ENCODE assay signal across 8 mouse cellular contexts in the genomic region with DNA sequence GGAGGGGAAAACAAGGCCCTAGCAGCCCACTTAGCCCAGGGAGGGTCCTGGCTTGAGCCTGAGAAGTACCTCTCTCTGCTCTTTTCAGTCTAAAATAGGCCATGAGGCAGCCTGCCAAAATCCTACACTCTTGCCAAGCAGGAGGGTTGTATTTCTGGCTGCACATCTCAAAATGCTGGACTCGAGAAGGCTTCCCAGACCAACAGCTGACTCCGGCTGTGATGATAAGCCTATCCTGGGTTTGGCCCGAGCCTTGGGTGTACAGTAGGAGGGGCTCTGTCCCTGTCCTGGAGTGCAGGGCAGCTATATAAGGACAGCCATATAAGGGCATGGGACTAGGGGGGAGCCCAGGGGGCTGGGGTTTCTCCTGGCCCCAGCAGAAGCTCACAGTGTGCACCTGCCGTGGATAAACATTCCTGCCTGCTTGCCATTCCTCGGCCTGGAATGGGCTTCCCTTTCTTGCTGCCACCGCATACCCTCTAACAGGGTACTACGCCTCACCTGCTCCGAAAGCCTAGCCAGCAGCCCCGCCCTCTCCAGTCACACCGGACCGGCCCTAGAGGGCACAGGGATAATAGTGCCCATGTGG.
DNase-seq lines count a peak whose midpoint lies in the region; ATAC-seq lines count a peak whose summit lies in the region.

No protein-coding gene starts in this region.

- no peaks in the 10 kb centered on the region for H3K9me3 ChIP-seq in embryonic facial prominence, embryonic 14.5 days (ENCODE audit: control insufficient read depth, low read length)
- H3K9me3 ChIP-seq in heart, embryonic 11.5 days (replicated peaks; ENCODE audit: control insufficient read depth, low read length), result no peaks in the 10 kb centered on the region
- H3K9me3 ChIP-seq in kidney, embryonic 15.5 days (replicated peaks), result no peaks in the 10 kb centered on the region
- no peaks in the 10 kb centered on the region for H3K9me3 ChIP-seq in limb, embryonic 15.5 days

- peak; percentile 48 for DNase-seq in adrenal gland, adult 2 months
- DNase-seq in adrenal gland, postnatal 4 days (ENCODE audit: low spot score in 2 of 2), result no peak
- peak; percentile 92 for DNase-seq in embryonic facial prominence, embryonic 14.5 days (ENCODE audit: low spot score)
- peak; percentile 66 for DNase-seq in right cerebral cortex, postnatal 25 days

- ATAC-seq in embryonic facial prominence, embryonic 14.5 days (ENCODE audit: low read depth), result peak; percentile 91
- peak; percentile 71 for ATAC-seq in heart, embryonic 11.5 days (replicated peaks; ENCODE audit: insufficient number of reproducible peaks, low FRiP score, low TSS enrichment)
- peak; percentile 15; the same call in 1 of the 2 replicates for ATAC-seq in kidney, embryonic 15.5 days (replicated peaks; ENCODE audit: low FRiP score)
- ATAC-seq in limb, embryonic 15.5 days (ENCODE audit: insufficient number of reproducible peaks, low FRiP score, low TSS enrichment, low read depth), result peak; percentile 81
- ATAC-seq in erythroid progenitor cell, adult 5-6 weeks (replicated peaks; ENCODE audit: low FRiP score, poor library complexity, severe bottlenecking), result no peak

- no peak overlapping the region for H3K4me2 ChIP-seq in embryonic facial prominence, embryonic 14.5 days (ENCODE audit: low read depth, low read length)
- H3K4me2 ChIP-seq in heart, embryonic 11.5 days, result peak overlapping the region; percentile 43
- no peak overlapping the region for H3K4me2 ChIP-seq in kidney, embryonic 15.5 days
- no peak overlapping the region for H3K4me2 ChIP-seq in limb, embryonic 15.5 days

- no peak overlapping the region for H3K4me3 ChIP-seq in embryonic facial prominence, embryonic 14.5 days (ENCODE audit: low read depth, low read length)
- no peak overlapping the region for H3K4me3 ChIP-seq in heart, embryonic 11.5 days (ENCODE audit: low read depth, low read length)
- H3K4me3 ChIP-seq in kidney, embryonic 15.5 days (replicated peaks), result no peak overlapping the region
- no peak overlapping the region for H3K4me3 ChIP-seq in limb, embryonic 15.5 days

- no peaks in the 10 kb centered on the region; the same call in none of the 2 replicates for H3K4me1 ChIP-seq in embryonic facial prominence, embryonic 14.5 days (ENCODE audit: control insufficient read depth, insufficient read depth, low read length)
- H3K4me1 ChIP-seq in heart, embryonic 11.5 days (ENCODE audit: control insufficient read depth, insufficient read depth, low read length), result peaks cover 77% of the 10 kb centered on the region
- H3K4me1 ChIP-seq in kidney, embryonic 15.5 days, result peaks cover 32% of the 10 kb centered on the region
- peaks cover 37% of the 10 kb centered on the region for H3K4me1 ChIP-seq in limb, embryonic 15.5 days

- no peaks in the 10 kb centered on the region for H3K36me3 ChIP-seq in embryonic facial prominence, embryonic 14.5 days (ENCODE audit: control insufficient read depth, insufficient read depth, low read length)
- no peaks in the 10 kb centered on the region for H3K36me3 ChIP-seq in heart, embryonic 11.5 days (ENCODE audit: control insufficient read depth, insufficient read depth, low read length)
- H3K36me3 ChIP-seq in kidney, embryonic 15.5 days, result peaks cover 7% of the 10 kb centered on the region
- H3K36me3 ChIP-seq in limb, embryonic 15.5 days, result no peaks in the 10 kb centered on the region

- WGBS in embryonic facial prominence, embryonic 14.5 days, result 63% methylated on average over 11 of the region's 11 CpGs
- 47% methylated on average over 11 of the region's 11 CpGs for WGBS in heart, embryonic 11.5 days (ENCODE audit: insufficient replicate concordance)
- 64% methylated on average over 11 of the region's 11 CpGs for WGBS in kidney, embryonic 15.5 days
- WGBS in limb, embryonic 15.5 days, result 58% methylated on average over 11 of the region's 11 CpGs

- H3K27me3 ChIP-seq in embryonic facial prominence, embryonic 14.5 days (replicated peaks; ENCODE audit: control insufficient read depth, insufficient read depth, low read length), result no peaks in the 10 kb centered on the region
- no peaks in the 10 kb centered on the region for H3K27me3 ChIP-seq in heart, embryonic 11.5 days (ENCODE audit: control insufficient read depth, insufficient read depth, low read length)
- H3K27me3 ChIP-seq in kidney, embryonic 15.5 days, result no peaks in the 10 kb centered on the region
- H3K27me3 ChIP-seq in limb, embryonic 15.5 days, result no peaks in the 10 kb centered on the region

- H3K27ac ChIP-seq in embryonic facial prominence, embryonic 14.5 days (replicated peaks; ENCODE audit: low read depth, low read length), result peak overlapping the region; percentile 68
- peak overlapping the region; percentile 90 for H3K27ac ChIP-seq in heart, embryonic 11.5 days (ENCODE audit: low read depth, low read length)
- 0 out of 2 replicates have a peak overlapping the region, but pooled peaks have one; percentile 13 for H3K27ac ChIP-seq in kidney, embryonic 15.5 days
- H3K27ac ChIP-seq in limb, embryonic 15.5 days, result peak overlapping the region; percentile 39

- H3K9ac ChIP-seq in embryonic facial prominence, embryonic 14.5 days (ENCODE audit: low read depth, low read length), result no peak overlapping the region
- H3K9ac ChIP-seq in heart, embryonic 11.5 days (ENCODE audit: low read depth, low read length), result peak overlapping the region; percentile 59
- H3K9ac ChIP-seq in kidney, embryonic 15.5 days, result no peak overlapping the region
- no peak overlapping the region for H3K9ac ChIP-seq in limb, embryonic 15.5 days

Comparison
In these comparisons a context has a peak if more than half of its experiments do, and no peak if none do; other contexts are left out.
1. DNase-seq: peak in adrenal gland, adult 2 months (single experiment), embryonic facial prominence, embryonic 14.5 days (single experiment) and right cerebral cortex, postnatal 25 days (single experiment); none in adrenal gland, postnatal 4 days (0 of 2).
2. H3K27ac ChIP-seq: peak in every context shown above with its lines; median percentile 90 in heart, embryonic 11.5 days; 68 in embryonic facial prominence, embryonic 14.5 days; 39 in limb, embryonic 15.5 days; 13 in kidney, embryonic 15.5 days.